Mouse (Mus musculus) CH12.LX (cell line): ENCODE data around the gene St5. TPM values are rescaled to one million over a fixed set of nuclear protein-coding genes. Genes with fewer than 3 reads are reported as not detected.

Experiments used
- DNase-seq: peaks from one replicate; pipeline ENCODE4 v3.0.0-alpha.2; 2013; ENCODE audit errors: extremely low read depth
- H3K27ac ChIP-seq: 2 replicates; pipeline ENCODE4 v1.5.1; 2012; ENCODE audit warnings: low read depth, mild to moderate bottlenecking, control low read depth, moderate library complexity; ENCODE audit not compliant: insufficient read depth
- H3K27me3 ChIP-seq: replicated peaks from 2 replicates; pipeline ENCODE3; 2012; ENCODE audit warnings: inconsistent platforms
- H3K36me3 ChIP-seq, 2 experiments: replicated peaks in 1 of 2; 2 replicates each; pipeline versions ENCODE3 to v1.6.1; 2012; ENCODE audit warnings: inconsistent platforms in 1 of 2, low read length in 1 of 2, mild to moderate bottlenecking in 1 of 2, mixed read lengths in 1 of 2, moderate library complexity in 1 of 2; ENCODE audit not compliant: control insufficient read depth in 1 of 2, insufficient read depth in 1 of 2
- H3K4me1 ChIP-seq, 2 experiments: 2 replicates each; pipeline ENCODE4 v1.6.1; 2012; ENCODE audit warnings: inconsistent platforms in 1 of 2, moderate library complexity in 1 of 2; ENCODE audit not compliant: insufficient read depth in 2 of 2, control insufficient read depth in 1 of 2
- H3K4me2 ChIP-seq: 2 replicates; pipeline ENCODE4 v1.6.1; 2012; ENCODE audit warnings: low read depth, mild to moderate bottlenecking, control low read depth; ENCODE audit not compliant: poor library complexity, insufficient read depth, severe bottlenecking
- H3K4me3 ChIP-seq, 3 experiments: fragments of 150-350 bp in 1 of 3; sonication (generic) in 1 of 3; replicated peaks in 1 of 3; 2 replicates each; pipeline versions ENCODE3 to v1.5.1; 2011 to 2012; ENCODE audit warnings: low read depth in 2 of 3, low read length in 2 of 3, mild to moderate bottlenecking in 2 of 3, moderate library complexity in 2 of 3, control low read depth in 1 of 3, improper control_type of control experiment in 1 of 3, inconsistent platforms in 1 of 3, mixed read lengths in 1 of 3; ENCODE audit not compliant: poor library complexity in 1 of 3
- H3K79me2 ChIP-seq: replicated peaks from 2 replicates; pipeline ENCODE4 v1.6.1; 2012; ENCODE audit warnings: mild to moderate bottlenecking, moderate library complexity; ENCODE audit not compliant: control insufficient read depth, poor library complexity, insufficient read depth, severe bottlenecking; ENCODE audit errors: extremely low read depth
- H3K9ac ChIP-seq: 2 replicates; pipeline ENCODE4 v1.6.1; 2012; ENCODE audit warnings: low read depth, mild to moderate bottlenecking, control low read depth, moderate library complexity; ENCODE audit not compliant: insufficient read depth
- H3K9me3 ChIP-seq: replicated peaks from 2 replicates; pipeline ENCODE3; 2012; ENCODE audit warnings: low read length, inconsistent platforms, mixed read lengths
- CTCF ChIP-seq, 2 experiments: IDR thresholded peaks in 1 of 2; conservative IDR thresholded peaks in 1 of 2; 2 replicates each; pipeline ENCODE4 v1.5.1; 2011 to 2012; ENCODE audit warnings: low read depth in 2 of 2, low read length in 2 of 2, improper control_type of control experiment in 1 of 2, inconsistent platforms in 1 of 2, mild to moderate bottlenecking in 1 of 2, moderate library complexity in 1 of 2
- E2F4 ChIP-seq: IDR thresholded peaks from 2 replicates; pipeline ENCODE4 v1.6.1; 2011; ENCODE audit warnings: low read depth, low read length, improper control_type of control experiment; ENCODE audit not compliant: insufficient replicate concordance
- ELF1 ChIP-seq: IDR thresholded peaks from 2 replicates; pipeline ENCODE4 v1.6.1; 2014; ENCODE audit warnings: low read depth, mild to moderate bottlenecking, inconsistent platforms, low read length, improper control_type of control experiment
- EP300 ChIP-seq: IDR thresholded peaks from 2 replicates; pipeline ENCODE4 v1.6.1; 2011; ENCODE audit warnings: low read length, improper control_type of control experiment
- ETS1 ChIP-seq: conservative IDR thresholded peaks from 2 replicates; pipeline ENCODE4 v1.6.1; 2012; ENCODE audit warnings: low read depth, mild to moderate bottlenecking, inconsistent platforms, low read length, improper control_type of control experiment, moderate library complexity
- GABPA ChIP-seq: IDR thresholded peaks from 2 replicates; pipeline ENCODE4 v1.6.1; 2012; ENCODE audit warnings: low read depth, low read length, improper control_type of control experiment, inconsistent platforms; ENCODE audit not compliant: insufficient replicate concordance
- JUND ChIP-seq: conservative IDR thresholded peaks from 2 replicates; pipeline ENCODE4 v1.6.1; 2011; ENCODE audit warnings: low read depth, low read length, improper control_type of control experiment
- MAFK ChIP-seq: IDR thresholded peaks from 2 replicates; pipeline ENCODE4 v1.6.1; 2011; ENCODE audit warnings: low read length, improper control_type of control experiment; ENCODE audit not compliant: insufficient replicate concordance
- MAX ChIP-seq: IDR thresholded peaks from 2 replicates; pipeline ENCODE4 v1.6.1; 2011; ENCODE audit warnings: low read length, improper control_type of control experiment
- MYC ChIP-seq: IDR thresholded peaks from 2 replicates; pipeline ENCODE4 v1.6.1; 2011; ENCODE audit warnings: low read depth, mild to moderate bottlenecking, improper control_type of control experiment, low read length
- NELFE ChIP-seq: IDR thresholded peaks from 2 replicates; pipeline ENCODE4 v1.6.1; 2011; ENCODE audit warnings: low read depth, low read length, improper control_type of control experiment
- NRF1 ChIP-seq: IDR thresholded peaks from 2 replicates; pipeline ENCODE4 v1.6.1; 2014; ENCODE audit warnings: low read depth, mild to moderate bottlenecking, inconsistent platforms, low read length, improper control_type of control experiment, moderate library complexity
- POLR2A ChIP-seq: IDR thresholded peaks from 2 replicates; pipeline ENCODE4 v1.6.1; 2011; ENCODE audit warnings: low read depth, mild to moderate bottlenecking, improper control_type of control experiment, low read length
- POLR2AphosphoS2 ChIP-seq: IDR thresholded peaks from 2 replicates; pipeline ENCODE4 v1.6.1; 2011; ENCODE audit warnings: low read depth, low read length, improper control_type of control experiment
- RAD21 ChIP-seq: IDR thresholded peaks from 2 replicates; pipeline ENCODE4 v1.6.1; 2011; ENCODE audit warnings: low read depth, mild to moderate bottlenecking, low read length, improper control_type of control experiment, moderate library complexity
- RCOR1 ChIP-seq: conservative IDR thresholded peaks from 2 replicates; pipeline ENCODE4 v1.6.1; 2012; ENCODE audit warnings: low read depth, mild to moderate bottlenecking, inconsistent platforms, low read length, improper control_type of control experiment
- SIN3A ChIP-seq: IDR thresholded peaks from 2 replicates; pipeline ENCODE4 v1.6.1; 2012; ENCODE audit warnings: low read length, improper control_type of control experiment, inconsistent platforms
- TBP ChIP-seq: conservative IDR thresholded peaks from 2 replicates; pipeline ENCODE4 v1.6.1; 2011; ENCODE audit warnings: low read depth, low read length, improper control_type of control experiment
- TCF12 ChIP-seq: IDR thresholded peaks from 2 replicates; pipeline ENCODE4 v1.6.1; 2014; ENCODE audit warnings: low read depth, mild to moderate bottlenecking, inconsistent platforms, low read length, improper control_type of control experiment
- UBTF ChIP-seq: IDR thresholded peaks from 2 replicates; pipeline ENCODE4 v1.6.1; 2012; ENCODE audit warnings: low read depth, mild to moderate bottlenecking, inconsistent platforms, low read length, improper control_type of control experiment, moderate library complexity
- USF1 ChIP-seq: IDR thresholded peaks from 2 replicates; pipeline ENCODE4 v1.6.1; 2014; ENCODE audit warnings: low read depth, mild to moderate bottlenecking, inconsistent platforms, low read length, improper control_type of control experiment
- USF2 ChIP-seq: conservative IDR thresholded peaks from 2 replicates; pipeline ENCODE4 v1.6.1; 2011; ENCODE audit warnings: low read depth, low read length, improper control_type of control experiment
- ZC3H11A ChIP-seq: IDR thresholded peaks from 2 replicates; pipeline ENCODE4 v1.6.1; 2012; ENCODE audit warnings: low read depth, mild to moderate bottlenecking, inconsistent platforms, low read length, improper control_type of control experiment
- ZKSCAN1 ChIP-seq: IDR thresholded peaks from 2 replicates; pipeline ENCODE4 v1.6.1; 2012; ENCODE audit warnings: low read depth, inconsistent platforms, low read length, improper control_type of control experiment, borderline replicate concordance
- ZNF384 ChIP-seq: IDR thresholded peaks from 2 replicates; pipeline ENCODE4 v1.6.1; 2012; ENCODE audit warnings: low read depth, low read length, improper control_type of control experiment, inconsistent platforms
- dilution Hi-C: fragments of 300-500 bp; cut with MboI; formaldehyde crosslinking; loops from 2 replicates; pipeline ENCODE4 v1.14.3; 2020; ENCODE audit warnings: low sequenced_read_pairs; ENCODE audit not compliant: extremely low pct_unique_long_range_greater_than_20kb, extremely low pct_ligation_motif_present
- in situ Hi-C: fragments of 300-500 bp; cut with MboI; formaldehyde crosslinking; loops from 3 replicates; pipeline ENCODE4 v1.14.3; 2019; ENCODE audit warnings: low sequenced_read_pairs, low pct_ligation_motif_present, low pct_unique_long_range_greater_than_20kb, mixed read lengths
- polyA plus RNA-seq: library from polyadenylated mRNA; unstranded; fragments of >175 nt; gene quantifications from 2 replicates; pipeline ENCODE4 v1.2.1, GENCODE M21; 2012; ENCODE audit warnings: low read depth; ENCODE audit not compliant: insufficient read length
- total RNA-seq, 2 experiments: library from RNA; depleted of rRNA; stranded (reverse); fragments of 300-350 nt in 1 of 2; fragments of >200 nt in 1 of 2; gene quantifications; 2 replicates each; pipeline ENCODE4 v1.2.3; 2012 to 2014

St5 gene
- total and polyA plus RNA-seq, 3 experiments, result 1.3 to 3.4 (median 1.6) TPM

- TF ChIP-seq MAX, result peak; percentile 32; the same call in 1 of the 2 replicates
- no peak for TF ChIP-seq TBP
- TF ChIP-seq E2F4, result no peak
- no peak for TF ChIP-seq POLR2AphosphoS2
- no peak for TF ChIP-seq ZKSCAN1
- no peak for TF ChIP-seq MAFK
- no peak for TF ChIP-seq RAD21
- no peak for TF ChIP-seq TCF12
- TF ChIP-seq UBTF, result no peak
- TF ChIP-seq NELFE, result 0 out of 2 replicates have a peak, but pooled peaks have one; percentile 13
- no peak for TF ChIP-seq NRF1
- peak; percentile 60; the same call in 1 of the 2 replicates for TF ChIP-seq SIN3A
- TF ChIP-seq CTCF (conservative IDR thresholded peaks at IDR 0.05 in 1 of 2, IDR thresholded peaks at IDR 0.05 in 1 of 2; ENCODE audit: low read depth in 2 of 2, low read length in 2 of 2), result no peak
- TF ChIP-seq ZNF384, result no peak
- no peak for TF ChIP-seq ZC3H11A
- no peak for TF ChIP-seq ETS1
- TF ChIP-seq USF1, result no peak
- TF ChIP-seq MYC, result 0 out of 2 replicates have a peak, but pooled peaks have one; percentile 9
- no peak for TF ChIP-seq EP300
- TF ChIP-seq USF2, result no peak
- TF ChIP-seq, all 38 proteins: peak for 7
Observed at GRCm38 (mm10) chr7:109522084-109522483, 181.3 kb downstream of the St5 start (continued).

- Histone ChIP-seq H3K4me1 (peaks cover 4 to 58% of the 10 kb centered on the region in 2 experiments; a peak in 3 of 4 replicates), H3K27ac (peak overlapping the region; percentile 80), H3K9ac (peak overlapping the region; percentile 94), H3K9me3 (no peaks in the 10 kb centered on the region), H3K4me2 (peak overlapping the region; percentile 92), H3K4me3 (peak overlapping the region; percentile 78 to 100 (median 97))
- in situ Hi-C loops, result loop anchor here (10.0 kb wide), 1 partner anchor 185 kb away; the partner anchor contains the start of genes Akip1 and St5
- no peak for TF ChIP-seq RAD21
- TF ChIP-seq GABPA, result no peak
- no peak for TF ChIP-seq EP300
- TF ChIP-seq ELF1, result no peak
- TF ChIP-seq POLR2A, result no peak; the same call in 1 of the 2 replicates
- TF ChIP-seq TBP, result no peak
- TF ChIP-seq NELFE, result no peak; the same call in 1 of the 2 replicates
- TF ChIP-seq RCOR1, result no peak
- TF ChIP-seq ZC3H11A, result no peak
- no peak for TF ChIP-seq JUND
- TF ChIP-seq MYC, result no peak
- TF ChIP-seq UBTF, result no peak
- TF ChIP-seq, all 38 proteins: peak for 0
- H3K27me3 ChIP-seq, result no peaks in the 10 kb centered on the region
- dilution Hi-C loops, result no loop called here
- no peak for DNase-seq
- peaks cover 36% of the 10 kb centered on the region for H3K79me2 ChIP-seq
- peaks cover 47 to 52% of the 10 kb centered on the region in 2 experiments for H3K36me3 ChIP-seq
Observed at GRCm38 (mm10) chr7:109519936-109520335, 183.5 kb downstream of the St5 start.
